In the genomic region with DNA sequence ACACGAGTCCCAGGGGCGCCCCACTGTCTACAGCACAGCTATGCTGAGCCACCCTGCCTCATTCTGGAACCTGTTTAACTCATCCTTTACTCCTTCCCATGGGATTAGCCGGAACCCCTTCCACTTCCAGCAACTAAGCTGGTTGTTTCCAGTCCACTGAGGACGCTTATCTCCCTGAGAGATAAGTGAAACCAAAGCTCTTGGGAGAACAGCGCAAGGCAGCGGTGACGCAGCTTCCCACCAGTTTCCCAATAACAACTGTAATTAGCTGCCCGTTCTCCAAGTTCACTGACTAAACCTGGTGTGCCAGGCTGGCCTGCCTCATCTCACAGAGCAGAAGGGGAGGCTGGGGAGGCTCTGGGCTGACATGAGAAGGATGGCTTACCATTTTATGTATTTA, we compare ENCODE assay signal across 17 mouse cellular contexts. TPM values are rescaled to one million over a fixed set of nuclear protein-coding genes. Genes with fewer than 3 reads are reported as not detected.
DNase-seq lines count a peak whose midpoint lies in the region; ATAC-seq and TF ChIP-seq lines count a peak whose summit lies in the region.
"Had no signal": no experiment of that assay in that cellular context is flagged by ENCODE, and none has a peak within 500 bp of the region (broad histone marks: within the 10 kb centered on the region; RNA-seq: fewer than 3 reads in every experiment).

No protein-coding gene starts in this region.

- H3K4me3 ChIP-seq in heart, postnatal 0 days (ENCODE audit: low read depth, low read length): no peak overlapping the region
- no peak overlapping the region for H3K4me3 ChIP-seq in stomach, postnatal 0 days (ENCODE audit: low read depth, low read length)
- H3K4me3 ChIP-seq: kidney, embryonic 15.5 days; midbrain, embryonic 13.5 days had no signal

- TF ChIP-seq CTCF in heart, postnatal 0 days (IDR thresholded peaks at IDR 0.05; ENCODE audit: low read depth): no peak
- no peak for TF ChIP-seq CTCF in stomach, postnatal 0 days (IDR thresholded peaks at IDR 0.05; ENCODE audit: low read depth)

- H3K36me3 ChIP-seq in heart, postnatal 0 days (replicated peaks; ENCODE audit: control insufficient read depth, insufficient read depth, low read length): no peaks in the 10 kb centered on the region
- no peaks in the 10 kb centered on the region for H3K36me3 ChIP-seq in stomach, postnatal 0 days (ENCODE audit: control insufficient read depth, insufficient read depth, low read length)
- H3K36me3 ChIP-seq: kidney, embryonic 15.5 days; midbrain, embryonic 13.5 days had no signal

- H3K4me1 ChIP-seq in heart, postnatal 0 days (ENCODE audit: control insufficient read depth, insufficient read depth): no peaks in the 10 kb centered on the region
- H3K4me1 ChIP-seq in stomach, postnatal 0 days (replicated peaks; ENCODE audit: control insufficient read depth, insufficient read depth): no peaks in the 10 kb centered on the region
- H3K4me1 ChIP-seq: midbrain, embryonic 13.5 days had no signal

- no peak overlapping the region for H3K4me2 ChIP-seq in heart, postnatal 0 days (ENCODE audit: low read depth, low read length)
- H3K4me2 ChIP-seq in stomach, postnatal 0 days (replicated peaks; ENCODE audit: low read depth): no peak overlapping the region
- H3K4me2 ChIP-seq: kidney, embryonic 15.5 days; midbrain, embryonic 13.5 days had no signal

- no peaks in the 10 kb centered on the region for H3K9me3 ChIP-seq in heart, postnatal 0 days (replicated peaks; ENCODE audit: control insufficient read depth, low read length)
- H3K9me3 ChIP-seq in stomach, postnatal 0 days (ENCODE audit: control insufficient read depth, low read length): no peaks in the 10 kb centered on the region
- H3K9me3 ChIP-seq: kidney, embryonic 15.5 days; midbrain, embryonic 13.5 days had no signal

- no peak overlapping the region for H3K9ac ChIP-seq in heart, postnatal 0 days (replicated peaks; ENCODE audit: low read depth, low read length)
- H3K9ac ChIP-seq in stomach, postnatal 0 days (ENCODE audit: low read length): no peak overlapping the region
- H3K9ac ChIP-seq: kidney, embryonic 15.5 days; midbrain, embryonic 13.5 days had no signal

- no peaks in the 10 kb centered on the region for H3K27me3 ChIP-seq in heart, postnatal 0 days (ENCODE audit: control insufficient read depth, insufficient read depth, low read length)
- no peaks in the 10 kb centered on the region for H3K27me3 ChIP-seq in stomach, postnatal 0 days (ENCODE audit: control insufficient read depth, insufficient read depth, low read length)
- H3K27me3 ChIP-seq: kidney, embryonic 15.5 days; midbrain, embryonic 13.5 days had no signal

- H3K27ac ChIP-seq in heart, postnatal 0 days (ENCODE audit: low read depth): no peak overlapping the region
- H3K27ac ChIP-seq in stomach, postnatal 0 days (replicated peaks): no peak overlapping the region
- H3K27ac ChIP-seq: hindbrain, postnatal 0 days; kidney, embryonic 15.5 days; midbrain, embryonic 13.5 days had no signal

- no peak for TF ChIP-seq EP300 in heart, postnatal 0 days (IDR thresholded peaks at IDR 0.05; ENCODE audit: low read depth)
- no peak for TF ChIP-seq EP300 in stomach, postnatal 0 days (optimal IDR thresholded peaks at IDR 0.05)

- peak; percentile 34; the same call in 1 of the 2 replicates for ATAC-seq in heart, postnatal 0 days (ENCODE audit: insufficient read depth, low read depth)
- 0 out of 2 replicates have a peak, but pooled peaks have one; percentile 25 for ATAC-seq in stomach, postnatal 0 days (ENCODE audit: low FRiP score, low TSS enrichment)
- ATAC-seq: hindbrain, postnatal 0 days; midbrain, embryonic 13.5 days had no signal

- 17% methylated on average over 8 of the region's 8 CpGs for WGBS in heart, postnatal 0 days
- 59% methylated on average over 8 of the region's 8 CpGs for WGBS in stomach, postnatal 0 days

- peak; percentile 38 to 48 for DNase-seq in adrenal gland, postnatal 36 days
- no peak for DNase-seq in adrenal gland, adult 8-10 months
- peak; percentile 21 for DNase-seq in retina, embryonic 14.5 days (ENCODE audit: low spot score)
- DNase-seq in retina, postnatal 1 day: no peak
- DNase-seq in heart, postnatal 0 days (ENCODE audit: low spot score): peak; percentile 22
- peak; percentile 47 for DNase-seq in stomach, postnatal 0 days (ENCODE audit: low spot score)
- DNase-seq in kidney, postnatal 4 days: no peak
- DNase-seq in B cell, adult 2 months: no peak
- DNase-seq: cerebellum, adult 9-10 months; lung, postnatal 36 days; thymus, adult 2 months had no signal

RNA-seq across cellular contexts. Expression of gene 4930539E08Rik, which starts 6.0 kb away (rescaled TPM):
- not detected for total RNA-seq in adrenal gland, postnatal 36 days (2021)
- total RNA-seq in adrenal gland, adult 8-10 months (2022): under 1 TPM in 1 of 4 experiments, not detected in 3; 0.05 TPM
- total RNA-seq in heart, postnatal 0 days (2014; rRNA removed; ENCODE audit: low replicate concordance): not detected in 2 replicates
- 0.03 TPM in 2 replicates for polyA plus RNA-seq in heart, postnatal 0 days (2015; fragmentation: Nextera tagmentation; extraction: Ambion mirVana)
- polyA plus RNA-seq in stomach, postnatal 0 days (2015; fragmentation: Nextera tagmentation; extraction: Ambion mirVana): 1.2 and 2.2 TPM in 2 replicates
- polyA plus RNA-seq: liver, embryonic 16.5 days had no signal

RNA-seq across cellular contexts. Expression of gene Pxt1, which starts 22.6 kb away (rescaled TPM):
- not detected for total RNA-seq in adrenal gland, postnatal 36 days (2021)
- not detected for total RNA-seq in adrenal gland, adult 8-10 months (2022)
- not detected in 2 replicates for total RNA-seq in heart, postnatal 0 days (2014; rRNA removed; ENCODE audit: low replicate concordance)
- polyA plus RNA-seq in heart, postnatal 0 days (2015; fragmentation: Nextera tagmentation; extraction: Ambion mirVana): not detected in 2 replicates
- 0.18 TPM in 1 of 2 replicates, not detected in the other for polyA plus RNA-seq in stomach, postnatal 0 days (2015; fragmentation: Nextera tagmentation; extraction: Ambion mirVana)
- total RNA-seq: hindbrain, postnatal 0 days; left cerebral cortex, postnatal 36 days had no signal
- polyA plus RNA-seq: C2C12; hindbrain, postnatal 0 days; midbrain, embryonic 13.5 days had no signal

RNA-seq across cellular contexts. Expression of gene Kctd20, which starts 30.7 kb away (rescaled TPM):
- total RNA-seq in adrenal gland, postnatal 36 days (2021): 10 to 100 TPM; 54.8 to 60.0 TPM
- total RNA-seq in adrenal gland, adult 8-10 months (2022): 10 to 100 TPM; 42.6 to 51.5 (median 45.9) TPM
- total RNA-seq in heart, postnatal 0 days (2014; rRNA removed; ENCODE audit: low replicate concordance): 32.3 and 41.5 TPM in 2 replicates
- 33.3 and 35.3 TPM in 2 replicates for polyA plus RNA-seq in heart, postnatal 0 days (2015; fragmentation: Nextera tagmentation; extraction: Ambion mirVana)
- 37.6 and 38.3 TPM in 2 replicates for polyA plus RNA-seq in stomach, postnatal 0 days (2015; fragmentation: Nextera tagmentation; extraction: Ambion mirVana)

Comparison
In these comparisons a context has a peak if more than half of its experiments do, and no peak if none do; other contexts are left out.
1. DNase-seq: peak in adrenal gland, postnatal 36 days (2 of 2), retina, embryonic 14.5 days (single experiment), heart, postnatal 0 days (single experiment) and stomach, postnatal 0 days (single experiment); none in adrenal gland, adult 8-10 months (single experiment), retina, postnatal 1 day (single experiment), kidney, postnatal 4 days (0 of 2) and B cell, adult 2 months (0 of 2).